Mouse (Mus musculus) midbrain, embryonic 10.5 days (tissue): ENCODE results near the gene Mpz. TPM values are rescaled to one million over a fixed set of nuclear protein-coding genes. Genes with fewer than 3 reads are reported as not detected.

Source experiments
- DNase-seq: peaks from one replicate; pipeline ENCODE4 v3.0.0-alpha.2; 2017; ENCODE audit warnings: low spot score
- H3K27ac ChIP-seq: fragments of 300-500 bp; sonication (generic); replicated peaks from 2 replicates; pipeline ENCODE4 v1.5.1; 2016; ENCODE audit warnings: mild to moderate bottlenecking
- H3K27me3 ChIP-seq: fragments of 300-500 bp; sonication (generic); 2 replicates; pipeline ENCODE4 v1.6.1; 2016; ENCODE audit warnings: low read depth, mild to moderate bottlenecking; ENCODE audit not compliant: poor library complexity, severe bottlenecking
- H3K36me3 ChIP-seq: fragments of 300-500 bp; sonication (generic); 2 replicates; pipeline ENCODE4 v1.6.1; 2016; ENCODE audit warnings: mild to moderate bottlenecking, moderate library complexity
- H3K4me1 ChIP-seq: fragments of 300-500 bp; sonication (generic); 2 replicates; pipeline ENCODE4 v1.6.1; 2016
- H3K4me3 ChIP-seq: fragments of 300-500 bp; sonication (generic); 2 replicates; pipeline ENCODE4 v1.5.1; 2016; ENCODE audit warnings: mild to moderate bottlenecking, moderate library complexity
- H3K9me3 ChIP-seq: fragments of 300-500 bp; sonication (generic); replicated peaks from 2 replicates; pipeline ENCODE4 v1.6.1; 2016; ENCODE audit warnings: mild to moderate bottlenecking
- WGBS: fragments of 180-500 bp; shearing (Covaris S2); methylation state at CpG from one replicate; pipeline ENCODE4 v1.1.7; 2016; 5-methylcytosine and 5-hydroxymethylcytosine counted together
- polyA plus RNA-seq: library from polyadenylated mRNA; unstranded; fragments of >200 nt; fragmentation: Nextera tagmentation; extraction: Ambion mirVana; gene quantifications from 2 replicates; pipeline ENCODE4 v1.2.1, GENCODE M21; 2016

The Mpz gene
- polyA plus RNA-seq, result 0.26 TPM in 1 of 2 replicates, not detected in the other

DNA sequence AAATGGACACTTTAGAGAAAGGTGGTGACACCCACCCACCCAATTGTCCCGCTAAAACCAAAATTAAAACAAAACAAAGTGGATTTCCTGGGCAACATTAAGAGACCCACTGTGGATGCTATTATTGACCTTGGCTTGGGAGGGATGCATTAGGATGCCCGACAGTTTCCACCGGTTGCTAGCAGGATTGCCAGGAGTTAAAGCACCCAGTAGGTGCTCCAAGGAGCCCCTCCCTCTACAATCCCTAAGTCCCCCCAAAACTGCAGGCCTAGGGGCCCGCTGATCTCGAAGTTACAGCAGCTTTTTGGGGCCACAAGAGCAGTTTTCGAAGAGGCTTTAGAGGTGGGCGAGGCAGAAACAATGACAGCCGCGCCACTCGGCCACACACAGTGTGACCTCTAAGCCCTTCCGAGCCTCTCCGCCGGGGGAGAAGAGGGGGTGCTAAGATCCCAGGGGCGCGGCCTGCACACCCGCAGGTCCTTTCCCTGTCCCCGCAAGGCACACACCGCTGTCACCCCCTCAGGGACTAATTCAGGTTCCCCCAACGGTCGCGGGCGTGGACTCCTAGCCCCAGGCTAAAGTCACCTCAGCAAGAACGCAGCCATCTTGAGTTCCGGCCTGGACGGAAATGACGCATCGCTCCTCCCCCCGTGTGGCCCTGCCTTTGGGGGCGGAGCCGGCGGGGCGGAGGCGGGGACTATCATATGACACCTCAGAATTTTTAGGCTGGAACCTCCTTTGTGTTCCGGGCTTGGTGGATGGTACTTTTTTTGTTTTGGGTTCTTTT is at the start of gene Mpz, which contains the start of gene Sdhc:
Gene Mpz, plus strand, starts transcription at position 738 of the 787 bp plus-strand sequence.
Gene Sdhc, minus strand, starts transcription at position 630 of the 787 bp plus-strand sequence.
- peaks cover 7% of the 10 kb centered on the region for H3K27me3 ChIP-seq
- under 1% methylated on average over 34 of the region's 34 CpGs for WGBS
- DNase-seq, result peak; percentile 95
- peaks cover 25% of the 10 kb centered on the region for H3K4me1 ChIP-seq
- peak within 1 kb of the TSS; percentile 94 for H3K4me3 ChIP-seq
- peaks cover 10% of the 10 kb centered on the region for H3K36me3 ChIP-seq
- H3K9me3 ChIP-seq, result no peaks in the 10 kb centered on the region
- peak within 1 kb of the TSS; percentile 89 for H3K27ac ChIP-seq

DNA sequence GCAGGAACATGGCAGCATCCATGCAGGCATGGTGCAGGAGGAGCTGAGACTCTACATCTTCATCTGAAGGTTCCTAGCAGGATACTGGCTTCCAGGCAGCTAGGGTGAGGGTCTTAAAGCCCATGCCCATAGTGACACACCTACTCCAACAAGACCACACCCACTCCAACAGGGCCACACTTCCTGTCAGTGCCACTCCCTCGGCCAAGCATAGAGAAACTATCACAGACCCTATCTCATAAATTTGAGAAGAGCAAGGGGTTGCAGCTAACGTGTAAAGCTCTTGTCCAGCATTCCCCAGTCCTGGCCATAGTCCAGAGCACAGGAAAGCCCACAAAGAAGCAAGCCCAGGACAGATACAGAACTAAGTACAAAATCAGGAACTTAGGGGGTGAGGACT is 49.5 kb upstream of the Mpz start:
- Histone ChIP-seq H3K27ac (no peak overlapping the region), H3K36me3 (no peaks in the 10 kb centered on the region), H3K4me3 (peak overlapping the region; percentile 70; the same call in 1 of the 2 replicates), H3K9me3 (no peaks in the 10 kb centered on the region), H3K27me3 (0 out of 2 replicates have a peak, but pooled peaks cover 7% of the 10 kb centered on the region), H3K4me1 (peaks cover 27% of the 10 kb centered on the region)
- 58% methylated on average over 2 of the region's 2 CpGs for WGBS
- DNase-seq, result no peak

DNA sequence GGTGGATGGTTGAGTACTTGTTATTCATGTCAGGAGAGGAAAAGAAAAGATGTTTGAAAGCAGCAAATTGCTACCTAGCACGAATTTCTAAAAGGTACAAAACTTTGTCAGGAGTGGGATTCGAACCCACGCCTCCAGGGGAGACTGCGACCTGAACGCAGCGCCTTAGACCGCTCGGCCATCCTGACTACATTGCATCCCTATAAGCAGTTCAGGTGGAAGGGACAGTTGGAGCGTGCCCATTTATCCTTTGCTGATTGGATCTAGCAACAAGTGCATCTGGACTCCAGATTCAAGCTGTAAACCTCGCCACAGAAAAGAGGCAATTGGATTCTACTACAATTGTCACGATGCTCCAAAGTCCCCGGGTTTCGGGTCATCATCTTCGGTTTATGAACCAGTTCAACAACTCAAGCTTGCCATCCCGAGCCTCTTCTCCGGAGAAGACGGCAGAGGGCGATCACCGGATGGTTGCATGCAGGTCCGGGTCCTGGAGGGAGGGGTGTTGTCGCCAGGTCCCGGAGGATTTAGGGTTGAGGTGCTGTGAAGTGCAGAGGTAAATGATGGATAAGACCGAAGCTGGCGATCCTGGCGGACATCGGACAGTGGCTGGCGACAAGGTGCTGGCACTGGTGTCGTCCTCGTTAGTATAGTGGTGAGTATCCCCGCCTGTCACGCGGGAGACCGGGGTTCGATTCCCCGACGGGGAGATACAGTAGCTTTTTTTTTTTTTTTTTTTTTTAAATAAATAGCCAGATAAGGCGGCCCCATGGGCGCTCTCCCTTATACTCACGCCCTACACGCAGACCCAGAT is 48.6 kb upstream of the Mpz start:
- Histone ChIP-seq H3K27me3 (0 out of 2 replicates have a peak, but pooled peaks cover 7% of the 10 kb centered on the region), H3K9me3 (no peaks in the 10 kb centered on the region), H3K36me3 (no peaks in the 10 kb centered on the region), H3K4me3 (peak overlapping the region; percentile 70), H3K4me1 (peaks cover 18% of the 10 kb centered on the region), H3K27ac (peak overlapping the region; percentile 84)
- WGBS, result under 1% methylated on average over 40 of the region's 40 CpGs
- DNase-seq, result peak; percentile 89

DNA sequence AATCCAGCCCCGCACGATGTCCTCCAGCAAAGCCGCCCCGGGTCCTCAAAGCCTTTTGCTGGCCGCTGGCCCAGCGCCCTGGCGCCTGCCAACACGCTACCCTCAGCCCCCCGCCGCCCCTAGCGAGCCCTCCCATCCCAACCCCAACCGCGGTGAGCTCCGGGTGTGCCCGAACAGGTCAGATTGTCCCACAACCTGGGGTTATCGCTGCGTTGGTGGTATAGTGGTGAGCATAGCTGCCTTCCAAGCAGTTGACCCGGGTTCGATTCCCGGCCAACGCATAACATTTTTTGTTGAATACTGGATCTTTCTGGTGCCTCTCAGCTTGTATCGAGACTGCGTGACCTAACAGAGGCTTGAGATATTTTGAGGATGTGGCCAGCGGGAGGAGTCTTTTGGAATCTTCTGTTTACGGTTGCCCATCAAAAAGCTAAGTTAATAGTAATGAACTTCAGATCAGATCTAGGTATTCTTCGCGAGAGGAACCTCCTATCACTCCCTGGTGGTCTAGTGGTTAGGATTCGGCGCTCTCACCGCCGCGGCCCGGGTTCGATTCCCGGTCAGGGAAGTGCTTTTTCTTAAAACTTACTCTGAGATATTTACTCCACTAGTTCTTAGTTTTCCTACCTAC is 47.8 kb upstream of the Mpz start:
- peak overlapping the region; percentile 84 for H3K27ac ChIP-seq
- DNase-seq, result peak; percentile 92
- H3K27me3 ChIP-seq, result 0 out of 2 replicates have a peak, but pooled peaks cover 2% of the 10 kb centered on the region
- under 1% methylated on average over 35 of the region's 35 CpGs for WGBS
- no peaks in the 10 kb centered on the region for H3K36me3 ChIP-seq
- peaks cover 11% of the 10 kb centered on the region for H3K4me1 ChIP-seq
- no peaks in the 10 kb centered on the region for H3K9me3 ChIP-seq
- peak overlapping the region; percentile 70 for H3K4me3 ChIP-seq

DNA sequence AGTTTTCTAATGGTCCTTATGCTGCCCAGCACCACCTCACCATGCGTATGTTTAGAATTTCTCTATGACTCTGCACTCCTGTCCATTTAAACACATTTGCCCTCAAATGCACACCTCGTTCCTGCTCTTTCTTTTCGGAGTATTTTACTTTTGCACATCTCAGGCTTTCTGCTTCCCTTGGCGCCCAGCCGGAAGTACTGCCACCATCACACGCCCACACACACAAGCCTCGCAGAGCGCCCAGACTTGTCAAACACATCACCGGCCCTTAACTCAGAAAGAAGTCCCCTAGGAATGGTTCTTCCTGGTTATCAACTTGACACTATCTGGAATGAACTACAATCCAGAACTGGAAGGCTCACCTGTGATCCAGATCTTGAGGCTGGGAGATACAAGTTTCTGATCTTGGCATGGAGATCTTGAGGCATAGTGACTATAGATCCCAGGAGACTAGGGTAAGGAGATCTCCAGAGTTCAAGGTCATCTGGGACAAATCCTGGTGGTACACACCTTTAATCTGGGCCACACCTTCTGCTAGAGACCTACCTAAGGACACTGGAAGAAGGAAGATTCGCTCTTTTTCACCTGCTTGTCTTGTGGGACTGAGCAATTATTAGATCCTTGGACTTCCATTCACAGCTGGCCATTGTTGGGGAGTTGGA is 47.2 kb upstream of the Mpz start:
- 8% methylated on average over 10 of the region's 10 CpGs for WGBS
- H3K27ac ChIP-seq, result no peak overlapping the region

DNA sequence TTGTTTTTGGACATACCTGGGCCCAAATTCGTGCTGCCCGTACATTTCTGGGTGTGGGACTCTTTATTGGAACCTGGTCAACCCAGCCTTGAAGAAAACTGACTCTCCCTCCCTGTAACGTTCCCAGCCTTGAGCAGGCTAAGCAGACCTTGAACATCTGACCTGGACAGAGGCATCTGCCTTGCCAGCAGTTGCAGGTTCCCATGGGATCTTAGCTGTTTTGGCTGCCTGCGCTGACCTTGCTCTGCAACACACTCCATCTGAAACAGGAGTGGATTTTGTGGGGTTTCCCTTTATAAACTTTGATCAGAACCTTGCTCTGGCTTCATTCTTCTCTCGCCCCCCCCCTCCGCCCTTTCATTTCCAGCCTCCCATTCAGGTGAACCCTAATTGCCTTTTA is 45.3 kb upstream of the Mpz start:
- no peak for DNase-seq
- Histone ChIP-seq H3K36me3 (no peaks in the 10 kb centered on the region), H3K9me3 (no peaks in the 10 kb centered on the region), H3K27ac (no peak overlapping the region), H3K27me3 (peaks cover 6% of the 10 kb centered on the region; the same call in 1 of the 2 replicates), H3K4me1 (peaks cover 17% of the 10 kb centered on the region), H3K4me3 (no peak overlapping the region)
- 78% methylated on average over 6 of the region's 6 CpGs for WGBS

More for the DNA sequence above, 47.2 kb upstream of the Mpz start:
- Histone ChIP-seq H3K4me1 (peaks cover 10% of the 10 kb centered on the region), H3K4me3 (peak overlapping the region; percentile 70), H3K9me3 (no peaks in the 10 kb centered on the region), H3K36me3 (no peaks in the 10 kb centered on the region), H3K27me3 (no peaks in the 10 kb centered on the region)
- DNase-seq, result peak; percentile 68

DNA sequence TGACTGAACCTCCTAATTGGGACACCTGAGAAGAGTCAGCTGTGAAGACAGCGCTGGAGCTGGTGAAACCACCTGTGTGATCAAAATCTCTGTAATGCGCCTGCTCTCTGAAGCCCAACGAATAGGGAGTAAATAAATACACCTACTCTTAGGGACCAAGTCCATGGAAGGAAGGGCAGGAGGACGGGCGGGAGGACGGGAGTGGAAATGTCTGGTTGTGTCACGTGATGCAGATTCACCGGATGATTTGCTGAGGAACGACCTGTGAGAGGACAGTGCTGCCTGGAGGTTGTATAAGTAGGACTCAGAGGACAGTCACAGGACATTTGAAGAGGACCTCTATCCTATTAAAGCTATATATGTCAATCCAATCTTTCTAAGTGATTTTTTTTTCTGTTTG is 40.9 kb upstream of the Mpz start:
- Histone ChIP-seq H3K9me3 (no peaks in the 10 kb centered on the region), H3K4me1 (peaks cover 35% of the 10 kb centered on the region), H3K36me3 (no peaks in the 10 kb centered on the region), H3K4me3 (peak overlapping the region; percentile 14), H3K27ac (no peak overlapping the region), H3K27me3 (peaks cover 6% of the 10 kb centered on the region; the same call in 1 of the 2 replicates)
- WGBS, result 36% methylated on average over 9 of the region's 9 CpGs
- no peak for DNase-seq

DNA sequence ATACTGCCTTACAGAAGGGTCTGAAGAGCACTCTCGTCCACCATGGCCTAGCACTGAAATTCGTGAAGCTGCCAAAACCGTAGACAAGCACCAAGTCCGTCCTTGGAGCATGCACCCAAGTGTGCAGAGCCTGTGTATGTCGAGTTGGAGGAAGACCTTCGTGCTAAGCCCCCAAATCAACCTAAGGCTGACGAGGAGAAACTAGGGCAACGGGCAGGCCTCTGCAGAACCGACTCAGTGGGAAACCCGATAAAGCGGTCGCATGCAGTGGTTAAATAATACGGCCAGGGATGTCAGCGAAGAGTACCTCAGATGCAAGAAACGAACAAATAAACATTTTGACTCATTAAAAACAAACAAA is 39.9 kb upstream of the Mpz start:
- Histone ChIP-seq H3K27me3 (peaks cover 6% of the 10 kb centered on the region; the same call in 1 of the 2 replicates), H3K27ac (peak overlapping the region; percentile 85), H3K36me3 (no peaks in the 10 kb centered on the region), H3K4me1 (peaks cover 35% of the 10 kb centered on the region), H3K9me3 (no peaks in the 10 kb centered on the region), H3K4me3 (peak overlapping the region; percentile 64)
- DNase-seq, result no peak
- 11% methylated on average over 15 of the region's 15 CpGs for WGBS

DNA sequence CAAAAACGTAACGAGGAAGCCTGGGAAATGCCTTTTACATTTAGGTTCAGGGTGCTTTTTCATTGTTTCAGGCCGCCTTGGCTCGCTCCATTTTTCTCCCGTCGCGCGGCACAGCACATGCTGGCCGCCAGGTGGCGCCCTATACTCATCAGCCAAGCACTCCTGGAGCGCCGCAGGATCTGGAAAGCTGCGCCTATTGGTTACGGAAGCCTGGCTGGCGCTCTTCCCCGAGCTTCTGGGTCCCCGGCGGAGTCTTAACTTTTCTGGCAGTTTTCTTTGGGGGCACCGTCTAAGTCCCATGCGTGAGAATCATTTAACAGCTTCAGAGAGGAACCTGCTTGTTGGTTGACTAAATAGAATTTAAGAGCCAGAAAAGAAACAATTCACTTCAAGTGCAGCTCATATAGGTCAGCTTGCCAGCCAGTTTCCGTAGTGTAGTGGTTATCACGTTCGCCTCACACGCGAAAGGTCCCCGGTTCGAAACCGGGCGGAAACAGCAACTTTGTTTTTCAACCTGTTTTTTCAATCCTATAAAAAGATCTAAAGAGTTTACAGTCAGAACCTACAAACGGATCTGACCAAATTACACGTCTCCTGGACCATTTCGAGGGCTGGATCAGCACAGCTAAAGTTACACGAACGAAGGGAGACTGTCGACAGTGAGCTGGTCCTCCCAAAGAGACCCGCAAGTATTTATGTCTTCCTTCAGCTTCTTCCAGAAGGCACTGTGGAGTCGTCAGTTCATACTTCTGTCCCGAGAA is 39.3 kb upstream of the Mpz start:
- peaks cover 6% of the 10 kb centered on the region; the same call in 1 of the 2 replicates for H3K27me3 ChIP-seq
- H3K36me3 ChIP-seq, result no peaks in the 10 kb centered on the region
- no peaks in the 10 kb centered on the region for H3K9me3 ChIP-seq
- under 1% methylated on average over 38 of the region's 38 CpGs for WGBS
- peaks cover 35% of the 10 kb centered on the region for H3K4me1 ChIP-seq
- peak; percentile 94 for DNase-seq
- H3K4me3 ChIP-seq, result peak overlapping the region; percentile 64
- H3K27ac ChIP-seq, result peak overlapping the region; percentile 85

DNA sequence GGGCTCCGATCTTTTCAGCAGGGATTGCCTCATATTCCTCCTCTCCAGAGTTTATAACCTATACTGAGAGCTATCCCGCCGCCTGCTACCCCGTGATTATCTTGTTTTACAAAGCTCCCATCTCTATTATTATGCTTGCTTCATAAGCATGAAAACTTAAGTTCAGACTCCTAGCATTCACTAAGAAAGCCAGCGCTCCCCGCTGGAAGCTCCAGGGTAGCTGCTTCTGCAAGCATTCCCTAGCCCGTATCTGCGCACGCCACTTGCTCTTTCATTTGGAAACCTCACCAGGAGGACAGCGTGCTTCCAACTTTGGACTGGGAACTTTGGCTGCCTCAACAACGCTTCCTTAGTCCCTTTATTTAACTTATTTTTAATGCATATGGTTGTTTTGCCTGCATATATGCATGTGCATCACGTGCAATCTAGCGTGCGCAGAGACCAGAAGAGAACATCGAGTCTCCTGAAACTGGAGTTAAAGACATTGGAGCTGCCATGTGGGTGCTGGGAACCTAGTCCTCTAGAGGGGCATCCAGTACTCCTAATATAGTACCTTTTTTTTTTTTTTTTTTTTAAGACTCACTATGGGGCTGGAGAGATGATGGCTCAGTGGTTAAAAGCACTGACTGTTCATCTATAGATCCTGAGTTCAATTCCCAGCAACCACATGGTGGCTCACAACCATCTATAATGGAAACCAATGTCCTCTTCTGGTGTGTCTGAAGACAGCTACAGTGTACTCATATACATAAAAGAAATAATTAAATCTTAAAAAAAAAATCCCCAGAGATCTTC is 38.5 kb upstream of the Mpz start:
- Histone ChIP-seq H3K4me1 (peaks cover 35% of the 10 kb centered on the region), H3K27ac (peak overlapping the region; percentile 71), H3K4me3 (peak overlapping the region; percentile 64), H3K27me3 (peaks cover 6% of the 10 kb centered on the region; the same call in 1 of the 2 replicates), H3K9me3 (no peaks in the 10 kb centered on the region), H3K36me3 (no peaks in the 10 kb centered on the region)
- WGBS, result 4% methylated on average over 15 of the region's 15 CpGs
- DNase-seq, result peak; percentile 70

DNA sequence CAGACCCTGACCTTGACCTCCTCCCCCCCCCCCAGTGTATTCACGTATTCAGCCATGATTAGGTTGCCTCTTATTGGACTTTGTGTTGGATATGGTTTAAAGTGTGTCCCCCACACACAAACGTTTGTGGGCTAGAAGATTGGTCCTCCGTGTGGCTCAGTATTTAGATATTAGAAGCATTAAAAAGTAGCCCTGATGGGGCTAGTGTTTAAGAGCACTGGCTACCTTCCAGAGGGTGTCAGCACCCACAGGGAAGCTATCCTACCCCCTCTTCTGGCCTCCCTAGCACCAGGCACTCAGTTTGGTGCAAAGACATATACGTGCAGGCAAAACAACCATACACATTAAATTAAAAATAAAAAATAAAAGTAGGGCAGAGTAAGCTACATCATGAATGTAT is 37.5 kb upstream of the Mpz start:
- Histone ChIP-seq H3K4me3 (peak overlapping the region; percentile 64; the same call in 1 of the 2 replicates), H3K27ac (no peak overlapping the region), H3K9me3 (no peaks in the 10 kb centered on the region), H3K36me3 (no peaks in the 10 kb centered on the region), H3K27me3 (peaks cover 6% of the 10 kb centered on the region; the same call in 1 of the 2 replicates), H3K4me1 (peaks cover 35% of the 10 kb centered on the region)
- DNase-seq, result no peak
- 78% methylated on average over 4 of the region's 4 CpGs for WGBS
